Mouse (Mus musculus) liver, embryonic 16.5 days (tissue): ENCODE results near the gene Ces1d. TPM values are rescaled to one million over a fixed set of nuclear protein-coding genes. Genes with fewer than 3 reads are reported as not detected.
"Not testable (repeated sequence)": the region's sequence is repeated elsewhere in the genome, so short reads cannot be mapped to it uniquely, and the experiment has no call there.

Experiments used
- ATAC-seq: fragments of 200-750 bp; cut with Nextera tagmentation; 2 replicates; pipeline ENCODE4 v1.8.0; 2017; ENCODE audit warnings: low read depth, mild to moderate bottlenecking, moderate number of reproducible peaks, moderate library complexity
- H3K27ac ChIP-seq: fragments of 300-500 bp; sonication (generic); 2 replicates; pipeline ENCODE4 v1.5.1; 2014; ENCODE audit warnings: mild to moderate bottlenecking, low read length
- H3K27me3 ChIP-seq: fragments of 300-500 bp; sonication (generic); 2 replicates; pipeline ENCODE4 v1.6.1; 2014; ENCODE audit warnings: low read depth, low read length, mixed read lengths; ENCODE audit not compliant: control insufficient read depth, insufficient read depth
- H3K36me3 ChIP-seq: fragments of 300-500 bp; sonication (generic); 2 replicates; pipeline ENCODE4 v1.6.1; 2014; ENCODE audit warnings: mild to moderate bottlenecking; ENCODE audit not compliant: control insufficient read depth, insufficient read depth
- H3K4me1 ChIP-seq: fragments of 300-500 bp; sonication (generic); 2 replicates; pipeline ENCODE4 v1.6.1; 2014; ENCODE audit warnings: low read depth, low read length, mixed read lengths; ENCODE audit not compliant: control insufficient read depth
- H3K4me2 ChIP-seq: fragments of 300-500 bp; sonication (generic); 2 replicates; pipeline ENCODE4 v1.6.1; 2014; ENCODE audit warnings: low read depth, low read length, mixed read lengths
- H3K4me3 ChIP-seq: fragments of 300-500 bp; sonication (generic); 2 replicates; pipeline ENCODE4 v1.5.1; 2014; ENCODE audit warnings: low read depth, mild to moderate bottlenecking, low read length
- H3K9ac ChIP-seq: fragments of 300-500 bp; sonication (generic); 2 replicates; pipeline ENCODE4 v1.6.1; 2014; ENCODE audit warnings: low read depth, low read length
- H3K9me3 ChIP-seq: fragments of 300-500 bp; sonication (generic); replicated peaks from 2 replicates; pipeline ENCODE4 v1.6.1; 2016; ENCODE audit warnings: low read length; ENCODE audit not compliant: control insufficient read depth
- WGBS: fragments of 180-500 bp; shearing (Covaris S2); extraction: QIAGEN DNeasy Blood & Tissue Kit; methylation state at CpG from one replicate; pipeline ENCODE4 v1.1.7; 2014; ENCODE audit not compliant: insufficient replicate concordance; 5-methylcytosine and 5-hydroxymethylcytosine counted together
- polyA plus RNA-seq: library from polyadenylated mRNA; unstranded; fragments of >200 nt; fragmentation: Nextera tagmentation; extraction: Ambion mirVana; gene quantifications from 2 replicates; pipeline ENCODE4 v1.2.1, GENCODE M21; 2015

Ces1d gene
- polyA plus RNA-seq, 1 experiment from 2014 or later = 53.7 TPM

DNA sequence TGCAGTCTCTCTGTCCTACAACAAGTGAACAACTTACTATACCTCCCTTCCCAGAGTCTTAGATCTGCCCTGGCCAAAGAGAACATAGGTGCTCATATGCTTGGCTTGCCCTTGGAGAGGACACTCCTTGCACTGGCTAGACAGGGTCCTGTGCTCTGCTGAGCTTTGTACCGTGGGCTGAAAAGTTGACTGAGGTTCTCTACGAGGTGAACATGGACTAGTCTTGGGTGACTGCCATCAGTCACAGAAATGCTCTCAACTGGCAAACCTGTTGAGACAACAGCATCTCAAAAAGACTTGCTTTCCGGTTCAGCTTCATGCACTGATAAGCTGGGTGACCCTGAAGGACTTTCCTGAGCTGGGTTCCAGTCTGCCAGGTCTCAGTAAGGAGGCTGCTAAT lies 24.3 kb upstream of the Ces1d start:
- H3K27ac ChIP-seq = no peak overlapping the region

DNA sequence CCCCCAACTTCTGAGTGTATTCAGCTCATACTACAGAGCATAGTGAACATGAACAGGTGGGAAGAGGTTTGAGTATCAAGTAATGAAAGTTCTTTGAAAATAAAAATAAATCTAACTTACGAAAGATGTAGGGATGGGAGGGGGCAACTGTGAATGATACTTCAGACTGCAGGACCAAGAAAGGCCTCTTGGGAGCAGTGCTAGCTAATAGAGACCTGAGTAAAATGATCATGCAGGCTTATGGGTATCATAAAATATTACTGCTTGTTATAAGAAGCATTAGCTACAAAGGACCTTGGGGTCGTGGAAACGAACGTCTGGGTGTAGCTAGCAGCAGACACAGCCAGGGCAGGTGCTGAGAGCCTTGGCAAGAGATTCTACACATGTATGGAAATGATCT lies 20.2 kb upstream of the Ces1d start:
- no peaks in the 10 kb centered on the region for H3K9me3 ChIP-seq
- no peaks in the 10 kb centered on the region for H3K36me3 ChIP-seq
- H3K4me2 ChIP-seq = no peak overlapping the region
- 58% methylated on average over 4 of the region's 4 CpGs for WGBS
- H3K27ac ChIP-seq = no peak overlapping the region
- H3K9ac ChIP-seq = no peak overlapping the region
- no peak overlapping the region for H3K4me3 ChIP-seq
- ATAC-seq = no peak
- H3K27me3 ChIP-seq = no peaks in the 10 kb centered on the region
- no peaks in the 10 kb centered on the region for H3K4me1 ChIP-seq

More for the DNA sequence above, 24.3 kb upstream of the Ces1d start:
- ATAC-seq = no peak
- Histone ChIP-seq H3K4me1 (no peaks in the 10 kb centered on the region), H3K9me3 (no peaks in the 10 kb centered on the region), H3K4me2 (no peak overlapping the region), H3K9ac (no peak overlapping the region), H3K27me3 (no peaks in the 10 kb centered on the region), H3K36me3 (no peaks in the 10 kb centered on the region), H3K4me3 (no peak overlapping the region)
- 49% methylated on average over 3 of the region's 3 CpGs for WGBS

DNA sequence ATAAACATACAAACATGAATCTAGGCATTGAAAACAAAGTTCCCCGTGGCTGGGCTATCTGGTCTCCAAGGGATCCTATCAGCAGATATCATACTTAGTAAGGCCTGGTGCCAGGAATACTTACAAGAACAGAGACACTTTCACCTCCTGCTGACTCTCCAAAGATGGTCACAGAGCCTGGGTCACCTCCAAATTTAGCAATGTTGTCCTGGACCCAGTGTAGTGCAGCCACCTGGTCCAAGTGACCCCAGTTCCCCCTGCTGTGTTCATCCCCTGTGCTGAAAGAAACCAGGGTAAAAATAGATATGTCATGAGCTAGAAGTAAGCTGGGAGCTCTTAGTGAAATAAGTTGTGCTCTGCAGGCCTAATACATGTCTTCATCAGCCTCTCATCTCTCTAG lies 19.7 kb upstream of the Ces1d start:
- no peaks in the 10 kb centered on the region for H3K27me3 ChIP-seq
- H3K9ac ChIP-seq = no peak overlapping the region
- no peaks in the 10 kb centered on the region for H3K36me3 ChIP-seq
- no peak for ATAC-seq
- H3K4me1 ChIP-seq = no peaks in the 10 kb centered on the region
- H3K4me2 ChIP-seq = no peak overlapping the region
- no peaks in the 10 kb centered on the region for H3K9me3 ChIP-seq
- H3K4me3 ChIP-seq = no peak overlapping the region
- H3K27ac ChIP-seq = no peak overlapping the region
- WGBS = 52% methylated on average over 1 of the region's 1 CpGs

DNA sequence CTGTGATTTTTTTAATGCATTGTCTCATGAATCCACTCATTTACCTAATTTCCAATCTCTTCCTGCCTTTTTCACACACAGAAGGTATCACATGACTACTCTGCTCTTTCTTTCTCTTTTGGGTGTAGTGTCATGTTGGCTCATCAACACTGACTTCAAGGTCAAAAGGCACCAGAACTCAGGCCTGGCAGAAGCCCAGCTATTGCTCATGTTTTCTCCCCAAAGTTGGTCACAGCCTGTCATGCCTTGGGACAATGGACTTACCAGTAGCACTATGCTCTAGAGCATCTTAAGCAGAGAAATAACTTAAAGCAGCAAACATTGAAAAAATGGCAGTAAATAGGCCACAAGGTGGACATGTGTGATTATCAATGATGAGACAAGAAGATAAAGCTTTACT lies 13.5 kb upstream of the Ces1d start:
- Histone ChIP-seq H3K27me3 (no peaks in the 10 kb centered on the region), H3K4me3 (no peak overlapping the region), H3K27ac (no peak overlapping the region), H3K36me3 (no peaks in the 10 kb centered on the region), H3K4me2 (no peak overlapping the region), H3K9me3 (no peaks in the 10 kb centered on the region), H3K9ac (no peak overlapping the region), H3K4me1 (no peaks in the 10 kb centered on the region)
- no peak for ATAC-seq

DNA sequence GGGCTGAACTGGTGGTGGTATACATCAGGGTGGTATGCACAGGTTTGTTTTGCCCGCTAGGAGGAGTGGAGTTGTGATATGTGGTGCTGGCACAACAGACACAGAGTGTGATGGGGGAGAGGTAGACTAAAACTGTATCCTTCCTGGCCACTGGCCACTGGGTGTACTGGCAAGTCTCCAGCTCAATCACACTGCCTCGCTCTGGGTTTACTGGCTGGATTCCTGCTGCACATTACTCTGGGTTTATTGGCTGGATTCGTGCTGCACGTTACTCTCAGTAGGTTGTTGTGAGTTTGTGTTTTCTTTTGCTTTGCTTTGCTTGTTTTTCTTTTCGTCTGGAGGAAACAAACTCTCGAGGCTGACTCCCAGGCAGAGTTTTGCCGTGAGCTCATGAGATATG lies 1.5 kb upstream of the Ces1d start:
- H3K4me1 ChIP-seq, H3K9ac ChIP-seq, H3K4me3 ChIP-seq, H3K27ac ChIP-seq, H3K36me3 ChIP-seq, H3K9me3 ChIP-seq, H3K27me3 ChIP-seq, ATAC-seq, H3K4me2 ChIP-seq: not testable (repeated sequence)
- WGBS = 51% methylated on average over 7 of the region's 7 CpGs

DNA sequence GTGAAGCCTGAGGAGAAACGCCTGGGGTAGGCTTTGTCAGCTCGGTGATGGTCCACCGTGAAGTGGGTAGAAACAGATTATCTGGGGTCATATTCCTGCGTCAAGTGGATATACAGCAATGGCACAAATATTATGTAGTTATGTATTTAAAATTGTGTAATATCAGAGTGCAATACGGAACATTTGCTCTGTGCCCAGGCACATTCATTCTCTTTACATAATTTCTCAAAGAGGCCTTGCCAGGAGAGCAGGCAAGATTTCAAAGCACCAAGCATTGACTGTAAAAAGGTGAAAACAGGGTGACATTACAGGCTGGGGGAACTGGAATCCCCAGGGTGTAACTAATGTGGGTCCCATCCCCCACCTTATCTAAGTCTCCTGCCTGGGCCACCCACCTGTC lies 1.2 kb downstream of the Ces1d start:
- peak overlapping the region; percentile 39; the same call in 1 of the 2 replicates for H3K4me2 ChIP-seq
- no peak for ATAC-seq
- no peak overlapping the region for H3K27ac ChIP-seq
- H3K4me1 ChIP-seq = peaks cover 3% of the 10 kb centered on the region; the same call in 1 of the 2 replicates
- 72% methylated on average over 5 of the region's 5 CpGs for WGBS
- peak overlapping the region; percentile 7 for H3K4me3 ChIP-seq
- no peaks in the 10 kb centered on the region for H3K36me3 ChIP-seq
- no peaks in the 10 kb centered on the region for H3K27me3 ChIP-seq
- no peaks in the 10 kb centered on the region for H3K9me3 ChIP-seq
- H3K9ac ChIP-seq = no peak overlapping the region

DNA sequence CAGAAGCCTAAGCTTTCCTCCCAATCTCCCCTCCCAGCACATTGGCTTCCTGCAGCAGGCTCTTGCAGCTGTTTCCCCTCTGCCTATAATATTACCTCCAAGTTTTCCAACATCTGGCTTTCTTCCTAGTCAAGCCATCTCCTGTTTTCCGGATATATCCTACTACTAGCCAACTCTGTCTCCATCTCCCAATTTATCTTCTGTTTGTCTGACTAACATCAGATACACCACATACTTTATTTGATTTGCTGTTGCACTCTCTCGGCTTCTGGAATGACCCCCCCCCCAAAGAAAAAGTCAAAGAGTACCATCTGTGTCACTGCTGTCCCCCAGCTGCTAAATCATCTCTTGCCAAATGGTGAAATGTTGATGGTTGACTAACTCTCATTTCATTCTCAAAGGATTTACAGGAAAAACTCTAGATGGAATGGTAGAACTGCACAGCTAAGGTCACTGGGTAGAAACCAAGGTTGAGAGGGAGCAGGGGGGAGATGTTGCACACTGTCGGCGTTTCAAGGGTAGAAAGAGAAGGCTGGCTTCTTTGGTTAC lies 17.0 kb downstream of the Ces1d start:
- Histone ChIP-seq H3K9ac (no peak overlapping the region), H3K9me3 (no peaks in the 10 kb centered on the region), H3K27ac (no peak overlapping the region), H3K27me3 (no peaks in the 10 kb centered on the region), H3K4me1 (no peaks in the 10 kb centered on the region), H3K4me3 (no peak overlapping the region), H3K36me3 (no peaks in the 10 kb centered on the region), H3K4me2 (no peak overlapping the region)
- 67% methylated on average over 4 of the region's 4 CpGs for WGBS
- no peak for ATAC-seq

DNA sequence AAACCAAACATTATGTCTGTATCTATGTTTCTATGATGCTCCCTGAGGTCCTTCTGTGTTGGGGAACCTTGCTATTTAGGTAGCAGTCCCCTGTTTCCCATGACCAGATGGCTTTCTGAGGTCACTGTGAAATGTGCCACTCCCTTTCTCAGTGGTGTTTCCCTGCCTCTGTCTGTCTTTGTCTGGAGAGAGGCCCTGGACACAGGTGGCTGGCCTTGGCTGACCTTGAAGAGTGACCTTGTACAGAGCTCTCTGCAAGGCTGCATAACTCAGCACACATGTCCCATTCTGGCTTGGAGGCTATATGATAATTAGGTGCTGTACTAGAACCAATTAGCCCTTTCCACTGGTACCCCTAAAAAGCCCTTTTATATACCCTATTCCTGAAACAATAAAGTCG lies 21.0 kb downstream of the Ces1d start:
- Histone ChIP-seq H3K27ac (no peak overlapping the region), H3K9me3 (no peaks in the 10 kb centered on the region), H3K9ac (no peak overlapping the region), H3K4me3 (no peak overlapping the region), H3K4me1 (no peaks in the 10 kb centered on the region), H3K36me3 (no peaks in the 10 kb centered on the region), H3K27me3 (no peaks in the 10 kb centered on the region), H3K4me2 (no peak overlapping the region)
- ATAC-seq = no peak
- 25% methylated on average over 1 of the region's 1 CpGs for WGBS

DNA sequence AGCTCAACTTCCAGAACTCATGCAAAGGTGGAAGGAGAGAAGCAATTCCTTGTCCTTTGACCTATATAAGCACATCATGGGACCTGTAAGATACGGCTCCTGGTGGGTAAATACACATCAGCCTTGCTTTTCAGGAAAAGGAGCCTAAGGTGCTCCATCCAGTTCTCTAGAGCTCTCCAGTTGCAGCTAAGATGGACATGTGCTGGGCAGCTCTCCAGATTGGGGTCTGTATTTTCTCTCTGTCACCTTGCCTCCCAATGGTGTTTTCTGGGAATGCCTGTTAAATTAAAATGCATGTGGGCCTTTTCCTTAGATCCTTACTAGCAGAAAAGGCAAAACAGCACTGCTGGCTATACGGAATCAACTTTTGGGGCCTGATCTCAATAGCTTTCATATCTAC lies 23.1 kb downstream of the Ces1d start:
- H3K9me3 ChIP-seq = no peaks in the 10 kb centered on the region
- 53% methylated on average over 2 of the region's 2 CpGs for WGBS
- no peaks in the 10 kb centered on the region for H3K4me1 ChIP-seq
- H3K36me3 ChIP-seq = no peaks in the 10 kb centered on the region
- H3K4me3 ChIP-seq = no peak overlapping the region
- no peaks in the 10 kb centered on the region for H3K27me3 ChIP-seq
- ATAC-seq = no peak
- no peak overlapping the region for H3K9ac ChIP-seq
- H3K27ac ChIP-seq = no peak overlapping the region
- H3K4me2 ChIP-seq = no peak overlapping the region
